Mouse (Mus musculus): ENCODE measurements around the gene Ints5.
"Not testable (repeated sequence)": the region's sequence is repeated elsewhere in the genome, so short reads cannot be mapped to it uniquely, and the experiment has no call there.

The Ints5 gene

DNA sequence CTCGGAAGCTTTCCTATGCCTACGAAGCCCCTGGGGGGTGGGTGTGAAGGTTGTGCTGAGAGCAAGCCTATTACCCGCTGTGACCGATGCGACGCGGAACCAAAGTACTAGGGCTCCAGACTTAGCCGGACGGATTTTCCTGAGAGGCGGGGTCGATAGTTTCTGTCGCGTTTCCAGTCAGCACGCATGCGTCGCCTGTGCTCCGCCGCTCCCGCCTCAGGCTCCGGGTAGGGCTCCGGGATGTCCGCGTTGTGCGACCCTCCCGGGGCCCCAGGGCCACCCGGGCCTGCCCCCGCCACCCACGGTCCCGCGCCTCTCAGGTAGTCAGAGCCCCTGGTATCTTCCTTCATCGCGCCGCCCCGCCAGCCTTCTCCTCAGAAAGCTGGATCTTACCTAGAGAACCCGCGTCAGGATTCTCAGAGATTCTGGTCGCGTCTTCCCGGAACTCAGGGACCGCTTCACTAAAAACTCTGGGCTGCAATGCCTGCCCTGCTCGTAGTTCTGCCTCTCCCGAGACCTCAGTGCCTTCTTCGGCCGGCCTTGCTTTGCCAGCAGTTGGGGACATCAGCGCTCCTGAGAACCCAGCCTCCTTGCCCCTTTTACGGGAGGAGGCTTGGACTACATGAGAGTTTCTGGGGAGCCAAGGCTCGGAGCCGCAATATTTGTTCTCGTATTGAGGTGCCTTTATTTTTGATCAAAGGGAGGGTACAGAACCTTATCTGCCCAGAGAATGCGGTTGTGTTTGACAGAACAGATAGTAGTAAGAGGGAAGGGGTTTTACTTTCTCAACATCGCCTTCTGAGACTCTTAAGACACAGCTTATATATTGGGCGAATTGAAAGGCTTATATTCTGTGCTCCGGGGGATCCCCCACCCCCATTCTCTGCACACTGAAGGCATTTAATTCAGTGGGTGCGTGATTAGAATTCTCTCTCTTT, at the start of gene Ints5:
TSS of gene Ints5 (plus strand) at position 177 of the 938 bp plus-strand sequence.
- no peak for DNase-seq (ENCODE audit: low read depth, low spot score)

DNA sequence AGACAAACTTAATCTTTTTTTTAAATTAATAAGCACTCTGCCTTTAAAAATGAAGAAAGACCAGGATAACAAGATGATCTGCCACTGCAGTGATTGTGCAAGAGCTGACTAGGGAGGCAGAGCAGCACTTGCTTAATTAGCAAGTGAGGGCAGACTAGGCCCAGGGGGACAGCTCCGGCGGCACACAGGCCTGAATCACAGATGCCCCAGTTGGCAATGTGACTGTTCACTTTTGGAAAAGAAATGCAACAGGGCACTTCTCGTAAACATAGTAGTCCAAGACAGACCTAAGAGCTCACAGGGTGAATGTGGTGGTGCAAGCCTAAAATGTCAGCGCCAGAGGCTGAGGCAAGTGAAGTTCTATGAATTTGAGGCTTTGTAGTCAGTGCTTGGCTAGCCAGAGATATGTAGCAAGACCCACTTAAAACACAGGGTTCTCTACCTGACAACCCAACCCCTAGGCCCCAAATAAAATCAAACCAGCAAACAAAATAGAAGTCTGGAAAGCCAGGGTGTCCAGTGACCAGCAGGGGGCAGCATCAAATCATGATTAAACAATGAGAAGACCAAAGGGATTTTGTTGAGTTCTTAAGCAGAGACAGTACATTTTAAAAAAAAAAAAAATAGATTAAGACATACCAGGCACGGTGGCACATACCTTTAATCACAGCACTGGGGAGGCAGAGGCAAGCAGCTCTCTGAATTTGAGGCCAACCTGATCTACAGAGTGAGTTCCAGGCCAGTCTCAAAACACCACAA, 48.3 kb upstream of the Ints5 start:
- DNase-seq (ENCODE audit: low read depth, low spot score) = no peak

DNA sequence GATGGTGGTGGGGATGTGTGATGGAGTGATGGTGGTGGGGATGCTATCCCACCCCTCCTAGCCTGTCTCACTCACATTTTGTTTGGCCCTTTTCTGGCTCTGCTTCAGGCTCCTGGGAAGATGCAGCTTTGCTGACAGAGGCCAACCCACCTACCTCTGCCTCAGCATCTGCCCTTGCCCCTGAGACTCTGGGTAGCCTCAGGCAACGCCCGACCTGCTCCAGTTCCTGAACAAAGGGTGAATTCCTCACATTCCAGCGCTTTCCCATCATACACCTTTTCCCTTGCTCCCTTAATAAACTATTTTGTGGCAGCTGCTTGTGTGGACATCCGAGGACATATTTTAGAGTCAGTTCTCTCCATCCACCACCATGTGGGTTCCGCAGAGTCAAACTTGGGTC, 44.4 kb upstream of the Ints5 start:
- no peak for DNase-seq (ENCODE audit: low read depth, low spot score)

DNA sequence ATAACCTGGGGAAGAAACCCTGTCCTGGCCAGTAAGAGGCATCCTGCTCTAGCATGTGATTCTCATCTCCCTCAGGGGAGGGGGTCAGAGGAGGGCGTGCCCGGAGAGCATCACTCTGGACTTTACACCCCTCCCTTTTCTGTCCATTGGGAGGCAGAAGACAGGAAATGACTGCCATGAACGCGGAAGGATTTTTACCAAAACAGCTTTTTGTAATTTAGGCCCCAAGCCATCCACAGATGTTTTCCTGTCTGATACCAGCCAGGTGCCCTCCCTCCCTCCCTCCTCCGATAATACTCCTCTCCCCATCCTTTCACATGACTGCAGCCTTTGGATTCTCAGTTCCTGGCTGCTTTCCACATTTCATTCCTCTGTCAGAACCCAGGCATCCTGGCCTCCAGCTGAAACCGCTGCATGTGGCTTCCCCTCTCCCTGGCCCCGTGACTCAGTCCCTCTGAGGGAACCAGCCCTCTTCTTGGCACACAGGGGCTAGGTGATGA, 42.4 kb upstream of the Ints5 start, which contains the start of gene Lrrn4cl:
TSS of gene Lrrn4cl (plus strand) at position 367 of the 500 bp plus-strand sequence.
- no peak for DNase-seq (ENCODE audit: low read depth, low spot score)

DNA sequence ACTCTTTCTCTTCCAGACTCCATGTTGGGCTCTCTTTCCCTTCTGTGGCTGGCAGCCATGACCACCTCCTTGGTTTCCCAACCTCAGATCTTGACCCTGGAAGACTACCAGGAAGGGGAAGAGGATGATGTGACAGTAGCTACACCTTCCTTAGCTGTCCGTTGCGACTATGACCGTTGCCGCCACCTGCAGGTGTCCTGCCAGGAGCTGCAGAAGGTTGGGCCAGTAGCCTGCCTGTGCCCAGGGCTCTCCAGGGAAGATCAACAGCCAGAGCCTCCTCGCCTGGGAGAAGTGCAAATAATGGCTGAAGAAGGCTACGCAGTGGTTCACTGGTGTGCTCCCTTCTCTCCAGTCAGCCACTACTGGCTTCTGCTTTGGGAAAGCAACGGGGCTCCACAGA, 41.2 kb upstream of the Ints5 start:
- no peak for DNase-seq (ENCODE audit: low read depth, low spot score)

DNA sequence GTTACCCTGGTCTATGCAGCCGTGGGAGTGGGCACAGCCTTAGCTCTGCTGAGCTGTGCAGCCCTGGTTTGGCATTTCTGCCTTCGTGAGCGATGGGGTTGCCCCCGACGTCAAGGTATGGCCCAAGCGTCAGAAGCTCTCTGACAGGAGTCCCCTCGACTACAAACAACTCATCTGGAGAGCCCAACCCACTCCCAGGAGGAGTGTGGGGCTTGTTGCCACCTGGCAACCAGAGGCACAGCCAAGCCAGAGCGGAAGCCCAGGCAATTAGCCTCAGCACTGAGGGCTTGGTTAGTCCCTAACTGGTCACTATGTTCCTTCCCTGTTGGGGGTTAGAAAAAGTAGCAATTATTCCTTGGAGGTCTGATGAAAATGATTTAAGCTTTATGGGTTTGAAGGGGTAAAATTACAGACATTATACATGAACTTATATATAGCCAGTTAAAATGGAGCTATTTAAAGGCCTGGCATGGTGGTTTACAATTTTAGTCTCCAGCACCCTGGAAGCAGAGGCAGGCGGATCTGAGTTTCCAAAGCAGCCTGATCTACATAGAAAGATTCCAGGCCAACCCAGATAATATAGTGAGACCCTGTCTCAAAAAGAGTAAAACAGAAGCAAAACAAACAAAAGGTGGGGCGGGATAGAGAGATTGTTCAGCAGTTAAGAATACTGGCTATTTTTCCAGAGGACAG, 40.4 kb upstream of the Ints5 start:
- DNase-seq (ENCODE audit: low read depth, low spot score) = no peak

DNA sequence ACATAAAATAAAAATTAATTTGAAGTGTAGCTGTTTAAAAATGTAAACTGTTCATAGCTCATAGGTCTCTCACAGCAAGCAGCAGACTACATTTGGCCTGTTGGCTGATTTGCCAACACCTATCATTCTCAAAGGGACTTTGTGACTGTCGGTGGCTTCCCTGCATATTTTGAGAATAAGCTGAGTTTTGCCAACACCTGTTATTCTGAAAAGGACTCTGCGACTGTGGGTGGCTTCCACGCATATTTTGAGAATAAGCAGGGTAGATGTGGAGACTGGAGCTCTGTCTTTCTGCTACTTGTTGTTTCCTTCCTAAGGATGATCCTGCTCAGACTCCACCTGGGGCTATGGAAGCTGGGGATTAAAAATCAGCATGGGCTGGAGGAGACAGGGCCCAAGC, 39.7 kb upstream of the Ints5 start:
- DNase-seq (ENCODE audit: low read depth, low spot score) = no peak

DNA sequence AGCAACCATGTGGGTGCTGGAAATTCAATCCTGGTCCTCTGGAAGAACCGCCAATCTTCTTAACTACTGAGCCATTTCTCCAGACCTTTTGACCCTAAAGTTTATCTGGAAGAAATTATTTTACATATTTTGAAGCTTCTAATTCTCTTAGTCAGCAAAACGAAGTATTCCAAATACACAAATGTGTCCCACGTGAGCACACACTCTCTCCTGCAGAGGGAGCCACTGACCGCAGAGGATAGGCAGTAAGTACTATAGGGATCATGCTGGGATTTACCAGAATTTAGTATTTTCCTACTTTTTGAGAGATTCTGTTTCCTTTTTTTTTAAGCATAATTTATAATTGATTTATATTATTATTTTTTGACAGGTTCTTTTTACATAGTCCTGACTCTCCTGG, 35.1 kb upstream of the Ints5 start:
- DNase-seq (ENCODE audit: low read depth, low spot score) = no peak

DNA sequence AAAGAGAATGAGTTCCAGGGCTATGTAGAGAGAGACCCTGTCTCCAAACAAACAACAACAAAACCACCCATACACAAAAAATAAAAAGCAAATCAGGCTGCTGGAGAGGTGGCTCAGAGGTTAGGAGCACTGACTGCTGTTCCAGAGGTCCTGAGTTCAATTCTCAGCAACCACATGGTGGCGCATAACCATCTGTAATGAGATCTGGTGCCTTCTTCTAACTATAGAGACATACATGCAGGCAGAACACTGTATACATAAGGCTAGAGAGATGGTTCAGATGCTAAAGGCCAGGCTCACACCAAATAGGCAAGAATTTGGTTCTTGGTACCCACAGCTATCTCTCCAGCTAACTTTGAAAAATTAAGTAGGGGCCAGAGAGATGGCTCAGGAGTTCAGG, 33.8 kb upstream of the Ints5 start:
- no peak for DNase-seq (ENCODE audit: low read depth, low spot score)

DNA sequence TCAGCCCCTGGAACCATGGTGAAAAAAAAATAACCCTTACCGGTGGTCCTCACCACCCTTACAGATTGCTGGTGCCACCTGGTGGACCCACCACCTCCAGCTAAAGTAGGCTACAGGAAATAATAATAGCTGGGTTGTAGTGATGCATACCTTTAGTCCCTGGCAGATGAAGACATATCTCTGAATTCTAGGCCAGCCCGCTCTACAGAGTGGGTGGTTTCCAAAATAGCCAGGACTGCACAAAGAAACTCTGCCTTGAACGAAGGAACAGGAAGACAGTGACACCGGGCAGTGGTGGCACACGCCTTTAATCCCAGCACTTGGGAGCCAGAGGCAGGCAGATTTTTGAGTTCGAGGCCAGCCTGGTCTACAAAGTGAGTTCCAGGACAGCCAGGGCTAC, 28.5 kb upstream of the Ints5 start:
- no peak for DNase-seq (ENCODE audit: low read depth, low spot score)

DNA sequence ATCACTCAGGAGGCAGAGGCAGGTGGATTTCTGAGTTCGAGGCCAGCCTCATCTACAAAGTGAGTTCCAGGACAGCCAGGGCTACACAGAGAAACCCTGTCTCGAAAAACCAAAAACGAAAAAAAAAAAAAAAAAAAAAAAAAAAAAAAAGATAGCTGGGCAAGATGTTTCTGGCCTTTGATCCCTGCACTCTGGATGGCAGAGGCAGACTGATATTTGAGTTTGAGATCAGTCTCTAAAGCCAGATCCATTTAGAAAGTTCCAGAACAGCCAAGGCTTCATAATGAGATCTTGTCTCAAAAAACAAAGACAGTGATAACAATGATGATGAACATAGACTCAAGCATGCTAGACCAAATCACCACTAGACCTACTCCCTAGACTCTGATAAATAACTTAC, 22.4 kb upstream of the Ints5 start:
- not testable (repeated sequence) for DNase-seq (ENCODE audit: low read depth, low spot score)

DNA sequence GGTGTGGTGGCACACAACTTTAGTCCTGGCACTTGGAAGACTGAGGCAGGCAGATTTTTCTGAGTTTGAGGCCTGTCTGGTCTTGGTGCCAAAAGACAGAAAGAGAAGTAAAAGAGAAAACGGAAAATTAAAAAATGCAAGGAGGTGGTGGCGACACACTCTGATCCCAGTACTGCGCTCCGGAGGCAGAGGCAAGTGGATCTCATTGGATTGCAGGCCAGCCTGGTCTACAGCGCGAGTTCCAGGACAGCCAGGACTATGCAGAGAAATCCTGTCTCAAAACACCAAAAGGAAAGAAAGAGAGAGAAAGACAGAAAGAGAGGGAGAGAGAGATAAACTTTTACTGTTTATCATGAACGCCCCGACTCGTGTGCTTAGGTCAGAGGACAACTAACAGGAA, 22.0 kb upstream of the Ints5 start:
- no peak for DNase-seq (ENCODE audit: low read depth, low spot score)

DNA sequence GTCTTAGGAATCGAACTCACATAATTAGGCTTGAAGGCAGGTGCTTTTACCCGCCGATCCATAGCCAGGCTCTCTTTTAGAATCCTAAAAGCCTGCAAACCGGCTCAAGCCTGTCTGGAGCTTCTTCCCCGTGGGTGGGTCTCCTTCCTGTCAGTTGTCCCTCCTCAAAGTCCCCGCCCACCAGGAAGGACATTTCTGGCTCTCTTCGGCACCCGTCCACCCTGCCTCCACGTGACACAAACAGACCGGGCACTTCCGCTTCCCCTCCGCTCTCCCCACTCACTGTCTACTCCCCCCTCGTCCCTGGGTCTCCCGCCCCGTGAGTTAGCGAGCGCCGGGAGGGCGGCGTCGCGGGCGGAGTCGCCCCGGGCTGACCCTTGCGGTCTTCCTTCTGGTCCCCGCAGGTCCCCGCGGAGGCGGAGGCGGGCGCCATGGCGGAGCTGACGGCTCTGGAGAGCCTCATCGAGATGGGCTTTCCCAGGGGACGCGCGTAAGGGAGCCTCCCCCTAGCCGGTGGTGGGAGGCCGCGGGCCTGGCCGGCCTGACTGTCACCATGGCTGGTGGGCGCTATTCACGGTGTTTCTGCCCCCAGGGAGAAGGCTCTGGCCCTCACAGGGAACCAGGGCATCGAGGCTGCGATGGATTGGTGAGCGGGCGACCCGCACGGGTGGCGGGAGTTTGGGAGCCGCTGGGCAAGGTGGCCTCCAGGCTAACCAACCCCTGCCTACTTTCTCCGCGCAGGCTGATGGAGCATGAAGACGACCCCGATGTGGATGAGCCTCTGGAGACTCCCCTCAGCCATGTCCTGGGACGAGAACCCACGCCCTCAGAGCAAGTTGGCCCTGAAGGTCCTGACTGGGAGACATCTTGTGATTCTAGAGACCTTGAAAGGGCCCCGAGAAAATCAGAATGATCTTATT, 21.3 kb upstream of the Ints5 start, which contains the start of gene Ubxn1:
TSS of gene Ubxn1 (plus strand) at position 230 of the 920 bp plus-strand sequence.
- peak; percentile 92 for DNase-seq (ENCODE audit: low read depth, low spot score)

DNA sequence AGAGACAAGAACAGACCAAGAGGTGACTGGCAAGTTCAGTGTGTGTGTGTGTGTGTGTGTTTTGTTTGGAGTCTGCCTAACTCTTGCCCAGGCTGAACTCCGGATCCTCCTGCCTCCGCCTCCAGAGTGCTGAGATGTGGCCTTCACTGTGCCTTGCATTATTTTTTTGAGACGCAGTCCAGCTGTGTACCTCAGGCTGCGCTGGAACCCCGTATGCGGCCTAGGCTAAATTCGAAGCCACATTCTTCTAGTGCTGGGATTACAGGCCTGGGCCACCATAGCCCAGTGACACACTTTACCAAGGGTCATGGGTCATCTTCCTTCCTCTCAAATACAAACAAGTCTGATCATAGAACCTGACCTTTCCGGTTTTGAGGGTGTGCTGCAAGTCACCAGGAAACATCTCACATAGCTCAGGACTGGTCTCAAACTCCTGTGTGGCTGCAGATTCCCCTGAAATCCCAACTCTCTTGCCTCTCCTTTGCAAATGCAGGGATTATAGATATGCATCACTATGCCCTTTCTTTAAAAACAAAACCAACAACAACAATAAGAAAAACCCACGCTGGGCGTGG, 20.5 kb upstream of the Ints5 start:
- DNase-seq (ENCODE audit: low read depth, low spot score) = no peak

DNA sequence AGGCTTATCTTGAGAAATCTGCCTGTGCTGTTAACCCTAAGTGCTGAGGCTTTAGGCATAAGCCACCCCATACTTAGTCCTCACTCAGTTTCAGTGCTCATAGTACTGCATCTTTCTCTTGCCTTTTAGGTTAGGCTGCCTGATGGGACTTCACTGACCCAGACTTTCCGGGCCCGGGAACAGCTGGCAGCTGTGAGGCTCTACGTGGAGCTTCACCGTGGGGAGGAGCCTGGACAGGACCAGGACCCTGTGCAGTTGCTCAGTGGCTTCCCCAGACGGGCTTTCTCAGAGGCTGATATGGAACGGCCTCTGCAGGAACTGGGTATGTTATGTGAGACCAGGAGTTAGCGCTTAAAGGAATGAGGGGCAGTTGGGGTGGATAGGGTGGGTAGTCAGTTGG, 17.8 kb upstream of the Ints5 start:
- no peak for DNase-seq (ENCODE audit: low read depth, low spot score)

DNA sequence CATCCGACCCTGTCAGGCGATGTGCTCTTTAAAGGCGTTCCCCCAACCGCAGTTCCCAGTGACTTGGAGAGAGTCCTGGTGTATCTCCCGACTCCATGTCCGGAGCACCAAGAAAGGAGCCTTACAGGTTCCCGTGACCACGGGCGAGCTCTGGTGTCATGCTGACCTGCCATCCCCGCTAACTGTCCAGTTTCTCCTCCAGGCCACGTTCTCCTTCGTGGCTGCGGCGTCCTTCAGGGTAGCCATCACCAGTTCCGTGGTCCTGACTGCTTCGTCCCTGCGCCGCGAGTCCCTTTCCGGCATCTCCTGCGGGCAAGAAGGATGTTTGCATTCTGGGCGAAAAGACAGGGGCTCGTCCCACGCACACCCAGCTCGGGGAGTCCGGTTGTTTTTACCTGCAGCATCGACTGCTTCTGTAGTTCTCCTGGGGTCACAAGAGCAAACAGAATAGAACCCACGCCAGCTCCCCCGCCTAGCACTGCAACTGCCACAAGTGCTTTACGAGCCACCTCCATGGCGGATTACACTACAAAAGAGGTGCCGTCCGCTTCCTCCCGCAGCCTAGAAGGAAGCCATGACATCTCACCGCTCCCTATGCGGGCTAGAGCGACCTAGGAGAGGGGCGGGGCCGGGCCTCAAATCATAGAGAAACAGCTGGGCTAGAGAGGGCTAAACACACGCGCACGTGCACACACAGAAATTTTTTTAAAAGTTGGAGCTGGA, 12.3 kb upstream of the Ints5 start, which contains the start of gene Uqcc3:
TSS of gene Uqcc3 (minus strand) at position 613 of the 723 bp plus-strand sequence.
- DNase-seq (ENCODE audit: low read depth, low spot score) = no peak

DNA sequence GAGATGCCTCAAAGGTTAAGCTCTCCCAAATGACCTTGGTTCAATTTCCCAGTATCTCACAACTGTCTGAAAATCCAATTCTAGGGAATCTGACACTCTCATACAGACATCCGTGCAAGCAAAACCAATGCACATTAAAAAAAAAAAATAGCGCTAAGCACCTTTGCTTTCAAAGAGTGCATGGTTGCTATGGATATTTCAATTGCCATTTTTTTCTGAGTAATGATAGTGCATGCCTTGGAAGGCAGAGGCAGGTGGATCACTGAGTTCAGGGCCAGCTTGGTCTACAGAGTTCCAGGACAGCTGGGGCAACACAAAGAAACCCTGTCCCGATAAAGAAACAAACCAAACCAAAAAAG, 11.8 kb upstream of the Ints5 start:
- no peak for DNase-seq (ENCODE audit: low read depth, low spot score)

DNA sequence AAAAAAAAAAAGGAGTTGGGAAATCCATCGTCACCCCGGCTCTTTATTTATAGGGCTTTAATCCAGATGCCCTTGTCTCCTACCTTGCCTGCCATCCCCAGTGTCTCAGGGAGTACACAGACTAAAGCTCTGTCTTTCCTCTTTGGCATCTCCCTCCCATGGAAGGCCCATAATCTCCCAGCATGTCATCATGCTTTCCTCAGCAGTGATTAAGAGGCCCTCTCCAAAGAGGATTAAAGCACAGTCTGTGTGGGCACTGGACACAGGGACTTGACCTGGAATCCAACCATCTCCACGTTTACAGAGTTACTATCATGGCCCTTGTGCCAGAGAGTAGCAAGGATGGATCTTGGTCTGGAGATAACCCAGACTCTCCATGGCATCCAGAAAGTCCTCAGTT, 9.2 kb upstream of the Ints5 start, which contains the start of the genes Lbhd1 and Gm49403:
TSS of gene Lbhd1 (plus strand) at position 117 of the 400 bp plus-strand sequence.
TSS of gene Gm49403 (plus strand) at position 315 of the 400 bp plus-strand sequence.
- no peak for DNase-seq (ENCODE audit: low read depth, low spot score)

DNA sequence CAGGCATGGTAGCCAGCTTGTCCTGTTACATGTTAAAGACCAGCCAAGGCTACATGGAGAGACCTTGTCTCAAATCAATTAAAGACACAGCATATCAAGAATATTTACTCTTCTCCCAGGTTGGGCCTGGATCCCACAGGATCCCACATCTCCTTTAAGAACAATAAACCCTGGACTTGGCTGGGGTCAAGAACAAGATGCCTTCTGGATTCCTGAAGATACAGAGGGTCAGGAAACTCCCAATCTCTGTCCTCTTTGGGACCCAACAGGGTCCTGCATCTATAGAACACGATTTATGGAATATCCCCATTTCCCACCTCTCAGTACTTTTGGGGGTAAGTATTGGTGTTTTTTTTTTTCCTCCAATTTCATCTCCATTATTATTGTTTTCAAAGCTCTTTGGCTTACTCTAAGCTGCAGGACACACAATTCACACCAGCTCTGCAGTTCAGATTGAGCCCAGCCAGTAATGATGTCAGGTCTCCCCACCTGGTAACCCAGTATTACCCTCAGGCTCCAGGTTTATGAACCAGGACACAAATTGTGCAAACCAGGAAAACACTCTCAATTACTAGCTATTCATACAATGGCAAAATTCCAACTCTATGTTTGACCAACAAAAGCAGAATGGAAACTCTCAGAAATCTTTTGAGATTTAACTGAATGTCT, 5.8 kb upstream of the Ints5 start:
- DNase-seq (ENCODE audit: low read depth, low spot score) = no peak

Measured in WW6 (cell line).